Mouse (Mus musculus) lung, postnatal 10 days (tissue): ENCODE results near the gene Dnah17.

Experiments used
- DNase-seq: peaks from one replicate; pipeline ENCODE4 v3.0.0; 2021

The Dnah17 gene

GRCm38 (mm10) chr11:118142547-118143165 lies 12.2 kb upstream of the Dnah17 start:
- DNase-seq: no peak

- DNase-seq: no peak
Observed at GRCm38 (mm10) chr11:118140771-118141565, 10.5 kb upstream of the Dnah17 start.

- no peak for DNase-seq
Observed at GRCm38 (mm10) chr11:118138347-118138746, 7.9 kb upstream of the Dnah17 start.

GRCm38 (mm10) chr11:118136172-118136632 lies 5.8 kb upstream of the Dnah17 start:
- no peak for DNase-seq

- peak; percentile 39 for DNase-seq
Observed at GRCm38 (mm10) chr11:118135271-118135670, 4.8 kb upstream of the Dnah17 start.

GRCm38 (mm10) chr11:118133752-118134169 lies 3.3 kb upstream of the Dnah17 start:
- DNase-seq: peak; percentile 32

GRCm38 (mm10) chr11:118133133-118133751 lies 2.8 kb upstream of the Dnah17 start:
- no peak for DNase-seq

GRCm38 (mm10) chr11:118132136-118132535 lies 1.7 kb upstream of the Dnah17 start:
- peak; percentile 46 for DNase-seq

- DNase-seq: no peak
Observed at GRCm38 (mm10) chr11:118129812-118130211, 622 bp downstream of the Dnah17 start.

GRCm38 (mm10) chr11:118121592-118121991 lies 8.8 kb downstream of the Dnah17 start:
- DNase-seq: no peak

GRCm38 (mm10) chr11:118118777-118119176 lies 11.7 kb downstream of the Dnah17 start:
- no peak for DNase-seq

GRCm38 (mm10) chr11:118114581-118115110 lies 15.8 kb downstream of the Dnah17 start:
- no peak for DNase-seq

- DNase-seq: no peak
Observed at GRCm38 (mm10) chr11:118113516-118114205, 16.8 kb downstream of the Dnah17 start.

GRCm38 (mm10) chr11:118104001-118104400 lies 26.4 kb downstream of the Dnah17 start:
- peak; percentile 91 for DNase-seq

GRCm38 (mm10) chr11:118103383-118103782 lies 27.1 kb downstream of the Dnah17 start:
- DNase-seq: no peak

GRCm38 (mm10) chr11:118102838-118103237 lies 27.6 kb downstream of the Dnah17 start:
- peak; percentile 91 for DNase-seq

- no peak for DNase-seq
Observed at GRCm38 (mm10) chr11:118101133-118101532, 29.3 kb downstream of the Dnah17 start.

GRCm38 (mm10) chr11:118096736-118097135 lies 33.7 kb downstream of the Dnah17 start:
- DNase-seq: no peak

GRCm38 (mm10) chr11:118095004-118095403 lies 35.4 kb downstream of the Dnah17 start:
- no peak for DNase-seq

- DNase-seq: no peak
Observed at GRCm38 (mm10) chr11:118091002-118091670, 39.3 kb downstream of the Dnah17 start.

GRCm38 (mm10) chr11:118088896-118089295 lies 41.5 kb downstream of the Dnah17 start:
- peak; percentile 61 for DNase-seq

- DNase-seq: no peak
Observed at GRCm38 (mm10) chr11:118085961-118086360, 44.5 kb downstream of the Dnah17 start.
